Mouse (Mus musculus): Measurements from ENCODE around the gene Umad1.

DNA sequence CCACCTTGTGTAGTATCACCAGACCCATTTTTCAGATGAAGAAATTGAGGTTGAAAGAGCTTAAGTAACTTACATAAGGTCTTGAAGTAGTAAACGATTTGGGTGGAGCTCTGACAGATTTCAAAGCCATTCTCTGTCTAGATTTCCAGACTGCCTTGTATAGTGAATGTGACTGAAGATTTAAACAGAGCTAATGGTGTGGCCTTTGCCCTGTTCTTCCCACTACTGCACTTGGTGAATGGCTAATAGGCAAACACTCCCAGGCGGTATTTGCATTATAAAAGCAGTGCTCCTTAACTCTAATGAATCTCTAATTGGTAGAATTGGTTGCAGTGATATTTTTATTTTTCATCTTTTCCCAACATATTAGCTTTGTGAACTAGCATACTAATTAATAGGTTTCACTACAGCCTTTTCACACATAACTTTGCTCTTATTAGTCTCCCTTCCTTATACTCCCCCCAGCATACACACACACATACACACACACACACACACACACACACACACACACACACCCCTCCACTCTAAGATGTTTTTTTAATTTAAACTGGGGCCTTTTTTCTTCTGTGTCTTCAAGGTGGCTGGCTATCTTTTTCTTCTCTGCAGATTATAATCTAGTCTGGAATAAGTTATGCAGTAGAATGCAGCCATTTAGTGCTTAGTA, 109.2 kb downstream of the Umad1 start:
- TF ChIP-seq EP300 (optimal IDR thresholded peaks at IDR 0.05) (no peak), CTCF (IDR thresholded peaks at IDR 0.05; ENCODE audit: low read depth) (no peak)
